Mouse (Mus musculus): ENCODE data around the gene Omg. TPM values are rescaled to one million over a fixed set of nuclear protein-coding genes. Genes with fewer than 3 reads are reported as not detected.

Omg gene
- total and polyA plus RNA-seq, 3 experiments: 0.06 TPM; not detected in 2

DNA sequence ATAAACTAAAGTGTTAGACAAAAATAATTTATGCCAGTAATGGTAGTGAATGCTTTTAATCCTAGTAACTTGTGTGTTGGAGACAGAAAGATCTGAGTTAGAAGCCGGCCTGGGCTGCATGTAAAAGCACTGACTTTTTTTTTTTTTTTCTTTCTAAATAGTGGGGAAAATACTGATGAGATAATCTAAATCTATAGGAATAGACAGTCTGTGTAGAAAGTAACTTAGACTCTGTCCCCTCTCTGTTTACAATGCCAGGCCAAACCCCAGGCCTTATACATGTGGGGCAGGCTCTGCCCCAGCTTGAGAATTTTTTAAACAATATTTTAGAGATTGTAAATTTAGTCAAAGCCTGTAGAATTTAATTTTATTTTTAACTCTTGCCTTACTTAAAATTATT is 19.1 kb upstream of the Omg start:
- Histone ChIP-seq H3K4me1 (ENCODE audit: control insufficient read depth, insufficient read depth, low read length) (peaks cover 4% of the 10 kb centered on the region), H3K27me3 (ENCODE audit: control insufficient read depth, insufficient read depth, low read length) (no peaks in the 10 kb centered on the region), H3K27ac (no peak overlapping the region), H3K4me3 (no peak overlapping the region), H3K36me3 (ENCODE audit: control insufficient read depth, insufficient read depth, low read length) (no peaks in the 10 kb centered on the region), H3K79me2 (replicated peaks; ENCODE audit: control insufficient read depth, insufficient read depth, low read length) (no peaks in the 10 kb centered on the region), H3K9ac (ENCODE audit: low read depth, low read length) (no peak overlapping the region)
- DNase-seq: no peak
- WGBS: 85% methylated on average over 1 of the region's 1 CpGs
- intact Hi-C loops (cut with DNase I): no loop called here
- TF ChIP-seq POLR2A (IDR thresholded peaks at IDR 0.05; ENCODE audit: insufficient read depth, low read depth, low read length): no peak
- TF ChIP-seq CTCF (IDR thresholded peaks at IDR 0.05): no peak
- no peak for TF ChIP-seq EP300 (IDR thresholded peaks at IDR 0.05; ENCODE audit: insufficient read depth, low read depth, low read length)

DNA sequence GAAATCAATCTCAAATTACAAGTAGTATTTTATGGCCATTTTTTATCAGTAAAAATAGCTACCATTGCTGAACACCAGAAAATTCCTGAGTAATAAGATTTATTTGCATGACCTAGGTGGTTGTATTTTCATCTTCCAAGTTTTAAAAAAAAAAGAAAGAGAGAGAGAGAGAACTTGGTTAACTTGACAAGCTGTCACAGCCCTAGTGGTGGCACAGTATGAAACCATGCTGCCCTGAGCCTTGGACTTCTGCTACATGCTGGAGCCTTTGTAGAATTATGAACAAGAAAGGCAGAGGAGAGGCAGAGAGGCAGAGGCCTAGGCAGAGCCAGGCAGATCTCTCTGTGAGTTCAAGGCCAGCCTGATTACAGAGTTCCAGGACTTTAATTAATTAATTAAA is 18.0 kb upstream of the Omg start:
- Histone ChIP-seq H3K4me3 (no peak overlapping the region), H3K79me2 (replicated peaks; ENCODE audit: control insufficient read depth, insufficient read depth, low read length) (no peaks in the 10 kb centered on the region), H3K4me1 (ENCODE audit: control insufficient read depth, insufficient read depth, low read length) (no peaks in the 10 kb centered on the region), H3K27me3 (ENCODE audit: control insufficient read depth, insufficient read depth, low read length) (no peaks in the 10 kb centered on the region), H3K9ac (ENCODE audit: low read depth, low read length) (no peak overlapping the region), H3K27ac (no peak overlapping the region), H3K36me3 (ENCODE audit: control insufficient read depth, insufficient read depth, low read length) (no peaks in the 10 kb centered on the region)
- intact Hi-C loops (cut with DNase I): no loop called here
- no peak for TF ChIP-seq EP300 (IDR thresholded peaks at IDR 0.05; ENCODE audit: insufficient read depth, low read depth, low read length)
- 0 out of 2 replicates have a peak, but pooled peaks have one; percentile 2 for TF ChIP-seq CTCF (IDR thresholded peaks at IDR 0.05)
- no peak for DNase-seq

DNA sequence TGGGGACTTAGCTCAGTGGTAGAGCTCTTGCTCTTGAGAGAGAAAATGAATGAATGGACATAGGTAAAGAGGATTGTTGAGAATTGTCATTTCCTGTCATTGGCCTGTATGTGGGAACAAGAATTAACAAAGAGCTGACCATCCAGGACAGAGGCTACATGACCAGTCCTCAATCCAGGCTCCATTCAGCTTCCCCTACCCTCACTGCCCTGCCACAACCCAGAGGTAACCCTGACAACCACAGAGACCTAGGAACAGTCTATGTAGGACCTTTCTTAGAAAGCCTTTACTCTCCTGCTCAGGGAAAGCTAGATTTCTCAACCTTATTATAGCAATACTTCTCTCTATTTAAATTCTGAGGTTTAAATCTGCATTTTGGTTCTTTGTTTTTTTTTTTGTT is 16.9 kb upstream of the Omg start:
- no peaks in the 10 kb centered on the region for H3K27me3 ChIP-seq (ENCODE audit: control insufficient read depth, insufficient read depth, low read length)
- H3K36me3 ChIP-seq (ENCODE audit: control insufficient read depth, insufficient read depth, low read length): no peaks in the 10 kb centered on the region
- no peak overlapping the region for H3K9ac ChIP-seq (ENCODE audit: low read depth, low read length)
- no peaks in the 10 kb centered on the region for H3K4me1 ChIP-seq (ENCODE audit: control insufficient read depth, insufficient read depth, low read length)
- H3K79me2 ChIP-seq (replicated peaks; ENCODE audit: control insufficient read depth, insufficient read depth, low read length): no peaks in the 10 kb centered on the region
- no peak for DNase-seq
- TF ChIP-seq EP300 (IDR thresholded peaks at IDR 0.05; ENCODE audit: insufficient read depth, low read depth, low read length): no peak
- no peak for TF ChIP-seq POLR2A (IDR thresholded peaks at IDR 0.05; ENCODE audit: insufficient read depth, low read depth, low read length)
- no peak for TF ChIP-seq CTCF (IDR thresholded peaks at IDR 0.05)
- intact Hi-C loops (cut with DNase I): no loop called here
- H3K27ac ChIP-seq: no peak overlapping the region
- H3K4me3 ChIP-seq: no peak overlapping the region

DNA sequence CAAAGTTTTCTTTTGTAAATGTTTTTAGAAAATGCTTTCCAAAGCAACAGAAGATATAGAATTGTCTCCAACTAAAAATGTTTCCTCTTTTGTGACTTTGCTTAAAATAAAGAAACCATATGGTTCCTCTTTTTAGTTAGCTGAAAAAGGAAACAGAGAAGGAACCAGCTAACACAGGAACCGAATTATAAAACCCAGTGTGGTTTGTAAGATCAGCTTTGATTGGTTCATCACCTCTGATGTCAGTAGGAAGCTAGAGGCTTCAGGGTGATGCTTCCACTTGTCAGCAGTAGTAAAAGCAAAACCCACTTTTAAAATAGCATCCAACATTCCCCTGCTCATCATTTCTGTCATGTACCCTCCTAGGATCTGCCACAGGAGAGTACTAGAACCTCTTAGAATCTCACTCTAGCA is 16.0 kb upstream of the Omg start:
- 54% methylated on average over 1 of the region's 1 CpGs for WGBS
- no peak overlapping the region for H3K4me3 ChIP-seq

DNA sequence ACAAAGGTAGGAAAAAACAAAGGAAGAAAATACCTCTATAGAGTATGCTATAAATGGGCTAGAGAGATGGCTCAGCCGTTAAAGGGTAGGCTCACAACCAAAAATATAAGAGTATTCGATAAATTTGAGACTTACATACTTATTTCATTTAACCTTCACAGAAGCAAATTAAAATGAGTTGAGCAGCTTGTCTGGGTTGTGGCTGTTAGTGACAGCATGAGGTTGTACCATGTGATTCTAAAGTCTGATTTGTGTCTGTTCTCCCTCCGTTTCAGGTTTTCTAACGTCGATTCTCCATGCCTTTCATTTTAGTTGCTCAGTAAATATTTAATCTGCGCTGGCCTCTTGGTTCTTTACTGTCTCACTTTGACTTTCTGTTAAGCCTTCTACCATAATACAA is 15.4 kb upstream of the Omg start:
- no peaks in the 10 kb centered on the region for H3K36me3 ChIP-seq (ENCODE audit: control insufficient read depth, insufficient read depth, low read length)
- H3K27me3 ChIP-seq (ENCODE audit: control insufficient read depth, insufficient read depth, low read length): no peaks in the 10 kb centered on the region
- no peak overlapping the region for H3K4me3 ChIP-seq
- H3K9ac ChIP-seq (ENCODE audit: low read depth, low read length): no peak overlapping the region
- H3K27ac ChIP-seq: no peak overlapping the region
- H3K79me2 ChIP-seq (replicated peaks; ENCODE audit: control insufficient read depth, insufficient read depth, low read length): no peaks in the 10 kb centered on the region
- 85% methylated on average over 6 of the region's 6 CpGs for WGBS
- TF ChIP-seq EP300 (IDR thresholded peaks at IDR 0.05; ENCODE audit: insufficient read depth, low read depth, low read length) (no peak), CTCF (IDR thresholded peaks at IDR 0.05) (no peak), POLR2A (IDR thresholded peaks at IDR 0.05; ENCODE audit: insufficient read depth, low read depth, low read length) (no peak)
- no peaks in the 10 kb centered on the region for H3K4me1 ChIP-seq (ENCODE audit: control insufficient read depth, insufficient read depth, low read length)
- no peak for DNase-seq
- intact Hi-C loops (cut with DNase I): no loop called here

More for the DNA sequence above, 16.0 kb upstream of the Omg start:
- H3K9ac ChIP-seq (ENCODE audit: low read depth, low read length): no peak overlapping the region
- H3K79me2 ChIP-seq (replicated peaks; ENCODE audit: control insufficient read depth, insufficient read depth, low read length): no peaks in the 10 kb centered on the region
- H3K27ac ChIP-seq: no peak overlapping the region
- intact Hi-C loops (cut with DNase I): no loop called here
- H3K36me3 ChIP-seq (ENCODE audit: control insufficient read depth, insufficient read depth, low read length): no peaks in the 10 kb centered on the region
- no peaks in the 10 kb centered on the region for H3K4me1 ChIP-seq (ENCODE audit: control insufficient read depth, insufficient read depth, low read length)
- DNase-seq: no peak
- TF ChIP-seq CTCF (IDR thresholded peaks at IDR 0.05) (no peak), EP300 (IDR thresholded peaks at IDR 0.05; ENCODE audit: insufficient read depth, low read depth, low read length) (no peak), POLR2A (IDR thresholded peaks at IDR 0.05; ENCODE audit: insufficient read depth, low read depth, low read length) (no peak)
- no peaks in the 10 kb centered on the region for H3K27me3 ChIP-seq (ENCODE audit: control insufficient read depth, insufficient read depth, low read length)

DNA sequence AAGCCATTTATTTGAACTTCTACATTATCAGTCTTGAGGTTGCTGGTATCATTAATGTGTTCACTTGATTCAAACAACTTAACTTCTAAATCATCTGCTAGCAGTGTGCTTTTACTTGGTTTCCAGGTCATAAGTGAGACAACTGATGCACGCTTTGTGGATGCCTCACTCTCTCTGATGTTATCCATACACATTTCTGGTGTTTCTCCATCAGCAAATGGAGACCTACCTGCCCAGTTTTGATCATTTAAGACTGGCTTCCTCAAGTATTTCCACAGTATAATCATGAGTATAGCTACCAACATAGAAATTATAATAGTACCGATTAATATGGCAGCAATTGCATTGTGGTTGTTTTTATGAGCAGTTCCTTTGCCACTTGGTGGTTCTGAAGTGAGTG is 11.9 kb upstream of the Omg start:
- Histone ChIP-seq H3K4me3 (no peak overlapping the region), H3K27me3 (ENCODE audit: control insufficient read depth, insufficient read depth, low read length) (no peaks in the 10 kb centered on the region), H3K9ac (ENCODE audit: low read depth, low read length) (no peak overlapping the region), H3K27ac (no peak overlapping the region), H3K79me2 (replicated peaks; ENCODE audit: control insufficient read depth, insufficient read depth, low read length) (no peaks in the 10 kb centered on the region), H3K4me1 (ENCODE audit: control insufficient read depth, insufficient read depth, low read length) (no peaks in the 10 kb centered on the region), H3K36me3 (ENCODE audit: control insufficient read depth, insufficient read depth, low read length) (no peaks in the 10 kb centered on the region)
- WGBS: 98% methylated on average over 2 of the region's 2 CpGs
- TF ChIP-seq CTCF (IDR thresholded peaks at IDR 0.05): no peak
- no peak for TF ChIP-seq EP300 (IDR thresholded peaks at IDR 0.05; ENCODE audit: insufficient read depth, low read depth, low read length)
- TF ChIP-seq POLR2A (IDR thresholded peaks at IDR 0.05; ENCODE audit: insufficient read depth, low read depth, low read length): no peak
- DNase-seq: no peak
- intact Hi-C loops (cut with DNase I): no loop called here
